Mouse (Mus musculus): ENCODE results near the gene Gucy2e. TPM values are rescaled to one million over a fixed set of nuclear protein-coding genes. Genes with fewer than 3 reads are reported as not detected.
A peak's percentile ranks its signal among the peaks of the same experiment; 100 is the strongest.

Gucy2e gene
- polyA plus RNA-seq, 1 experiment from 2014 or later, result 0.04 TPM

DNA sequence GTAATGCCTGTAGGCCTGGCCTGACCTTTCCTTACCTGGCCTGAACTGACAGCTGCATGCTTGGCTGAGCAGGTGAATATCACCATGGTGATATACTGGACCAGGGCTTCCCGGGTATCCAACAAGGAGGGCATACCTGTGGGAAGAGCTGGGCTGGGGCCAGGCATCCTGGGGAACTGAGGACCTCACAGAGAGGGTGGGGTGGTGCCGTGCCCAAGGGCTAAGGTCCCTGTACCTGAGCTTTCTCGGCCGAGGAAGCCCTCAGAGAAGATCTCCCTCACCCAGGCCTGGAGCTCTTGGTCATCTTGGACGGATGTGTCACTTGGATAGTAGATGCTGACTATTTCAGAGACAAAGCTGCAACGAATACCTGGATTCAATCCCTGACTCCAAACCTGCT, 50.9 kb downstream of the Gucy2e start:
- DNase-seq (ENCODE audit: low spot score) (no peak), ATAC-seq (ENCODE audit: low FRiP score, low TSS enrichment) (no peak)
- Histone ChIP-seq H3K4me1 (replicated peaks; ENCODE audit: control insufficient read depth, insufficient read depth) (no peaks in the 10 kb centered on the region), H3K9me3 (ENCODE audit: control insufficient read depth, low read length) (no peaks in the 10 kb centered on the region), H3K9ac (ENCODE audit: low read length) (no peak overlapping the region), H3K27me3 (ENCODE audit: control insufficient read depth, insufficient read depth, low read length) (no peaks in the 10 kb centered on the region), H3K27ac (replicated peaks) (no peak overlapping the region), H3K4me2 (replicated peaks; ENCODE audit: low read depth) (no peak overlapping the region), H3K4me3 (ENCODE audit: low read depth, low read length) (no peak overlapping the region), H3K36me3 (ENCODE audit: control insufficient read depth, insufficient read depth, low read length) (no peaks in the 10 kb centered on the region)
- TF ChIP-seq CTCF (IDR thresholded peaks at IDR 0.05; ENCODE audit: low read depth) (no peak), EP300 (optimal IDR thresholded peaks at IDR 0.05) (no peak)
- 83% methylated on average over 6 of the region's 6 CpGs for WGBS

DNA sequence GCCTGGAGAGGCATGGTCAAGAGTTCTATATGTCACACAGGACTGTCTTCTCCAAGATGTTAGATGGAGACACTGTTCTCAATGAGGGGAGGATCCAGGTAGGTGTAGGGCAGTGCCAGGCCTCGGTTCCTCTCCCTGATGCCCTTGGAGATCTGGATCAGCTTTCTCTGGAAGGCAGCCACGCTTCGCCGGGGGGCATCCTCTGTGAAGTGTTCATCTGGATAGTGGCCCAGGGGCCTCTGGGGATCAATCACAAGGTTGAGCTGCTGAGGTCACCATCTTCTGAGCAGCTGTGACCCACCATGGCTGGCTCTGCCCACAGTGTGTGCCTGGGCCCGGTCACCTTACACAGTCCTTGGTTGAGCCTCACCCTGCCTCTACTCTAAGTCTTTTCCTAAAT, 51.8 kb downstream of the Gucy2e start:
- TF ChIP-seq EP300 (optimal IDR thresholded peaks at IDR 0.05) (no peak), CTCF (IDR thresholded peaks at IDR 0.05; ENCODE audit: low read depth) (no peak)
- 89% methylated on average over 5 of the region's 5 CpGs for WGBS
- H3K4me2 ChIP-seq (replicated peaks; ENCODE audit: low read depth), result no peak overlapping the region
- ATAC-seq (ENCODE audit: low FRiP score, low TSS enrichment) (no peak), DNase-seq (ENCODE audit: low spot score) (no peak)
- no peaks in the 10 kb centered on the region for H3K27me3 ChIP-seq (ENCODE audit: control insufficient read depth, insufficient read depth, low read length)
- no peak overlapping the region for H3K27ac ChIP-seq (replicated peaks)
- H3K36me3 ChIP-seq (ENCODE audit: control insufficient read depth, insufficient read depth, low read length), result no peaks in the 10 kb centered on the region
- no peaks in the 10 kb centered on the region for H3K4me1 ChIP-seq (replicated peaks; ENCODE audit: control insufficient read depth, insufficient read depth)
- no peaks in the 10 kb centered on the region for H3K9me3 ChIP-seq (ENCODE audit: control insufficient read depth, low read length)
- no peak overlapping the region for H3K4me3 ChIP-seq (ENCODE audit: low read depth, low read length)
- H3K9ac ChIP-seq (ENCODE audit: low read length), result no peak overlapping the region

DNA sequence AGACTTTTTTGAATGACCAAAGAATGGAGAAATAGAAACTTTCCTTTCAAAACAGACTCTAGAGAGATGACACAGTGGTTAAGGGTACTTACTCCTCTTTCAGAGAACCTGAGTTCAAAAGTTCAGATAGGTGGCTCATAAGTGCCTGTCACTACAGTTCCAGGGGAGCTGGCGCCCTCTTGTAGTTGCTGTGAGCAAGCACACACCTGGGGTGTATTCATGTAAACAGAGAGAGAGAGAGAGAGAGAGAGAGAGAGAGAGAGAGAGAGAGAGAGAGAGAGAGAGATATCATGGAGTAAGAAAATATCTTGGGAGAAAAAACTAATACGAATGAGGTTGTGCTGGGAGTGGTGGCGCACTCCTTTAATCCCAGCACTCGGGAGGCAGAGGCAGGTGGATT, 56.7 kb downstream of the Gucy2e start:
- Histone ChIP-seq H3K4me1 (replicated peaks; ENCODE audit: control insufficient read depth, insufficient read depth) (no peaks in the 10 kb centered on the region), H3K27ac (replicated peaks) (no peak overlapping the region), H3K4me2 (replicated peaks; ENCODE audit: low read depth) (no peak overlapping the region), H3K27me3 (ENCODE audit: control insufficient read depth, insufficient read depth, low read length) (no peaks in the 10 kb centered on the region), H3K4me3 (ENCODE audit: low read depth, low read length) (no peak overlapping the region), H3K9ac (ENCODE audit: low read length) (no peak overlapping the region), H3K9me3 (ENCODE audit: control insufficient read depth, low read length) (no peaks in the 10 kb centered on the region), H3K36me3 (ENCODE audit: control insufficient read depth, insufficient read depth, low read length) (no peaks in the 10 kb centered on the region)
- ATAC-seq (ENCODE audit: low FRiP score, low TSS enrichment), result no peak
- WGBS, result 79% methylated on average over 4 of the region's 4 CpGs
- TF ChIP-seq EP300 (optimal IDR thresholded peaks at IDR 0.05) (no peak), CTCF (IDR thresholded peaks at IDR 0.05; ENCODE audit: low read depth) (peak; percentile 37; the same call in 1 of the 2 replicates)
- no peak for DNase-seq (ENCODE audit: low spot score)

DNA sequence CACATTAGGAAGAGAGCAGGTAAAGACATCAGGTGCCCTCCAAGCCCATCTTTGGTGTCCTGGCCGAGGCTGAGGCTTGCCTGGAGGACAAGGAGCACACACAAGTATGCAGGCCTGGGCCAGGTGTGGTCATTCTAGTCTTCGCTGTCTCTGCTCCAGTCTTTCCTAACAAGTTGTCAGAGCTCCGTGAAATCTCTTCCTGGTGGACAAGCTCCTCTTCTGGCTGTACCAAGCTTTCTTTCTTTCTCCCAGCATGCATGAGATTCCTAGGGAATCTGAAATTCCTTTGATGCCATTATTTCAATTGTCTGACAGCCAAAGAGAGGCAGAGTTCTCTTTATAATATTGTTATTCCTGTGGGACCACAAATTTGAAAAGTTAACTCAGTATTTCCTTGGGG, 57.3 kb downstream of the Gucy2e start:
- no peak for ATAC-seq (ENCODE audit: low FRiP score, low TSS enrichment)
- TF ChIP-seq CTCF (IDR thresholded peaks at IDR 0.05; ENCODE audit: low read depth) (no peak), EP300 (optimal IDR thresholded peaks at IDR 0.05) (no peak)

DNA sequence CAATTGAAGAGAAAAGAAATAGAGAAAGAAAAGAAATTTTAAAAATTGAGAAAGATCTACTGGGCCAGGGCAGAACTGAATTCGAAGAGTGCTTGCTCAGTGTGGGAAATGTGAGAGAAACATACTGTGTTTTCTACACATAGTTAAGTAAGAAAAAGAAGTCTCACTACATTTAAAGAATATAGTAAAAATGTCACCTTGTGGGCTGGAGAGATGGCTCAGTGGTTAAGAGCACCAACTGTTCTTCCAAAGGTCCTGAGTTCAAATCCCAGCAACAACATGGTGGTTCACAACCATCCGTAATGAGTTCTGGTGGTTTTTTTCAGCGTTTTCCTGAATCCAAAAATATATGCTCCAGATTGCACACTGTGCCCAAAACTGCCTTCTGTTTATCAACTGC, 58.3 kb downstream of the Gucy2e start:
- ATAC-seq (ENCODE audit: low FRiP score, low TSS enrichment), result no peak
- no peak overlapping the region for H3K4me2 ChIP-seq (replicated peaks; ENCODE audit: low read depth)
- 81% methylated on average over 3 of the region's 3 CpGs for WGBS
- H3K4me1 ChIP-seq (replicated peaks; ENCODE audit: control insufficient read depth, insufficient read depth), result no peaks in the 10 kb centered on the region
- H3K4me3 ChIP-seq (ENCODE audit: low read depth, low read length), result no peak overlapping the region
- no peak overlapping the region for H3K27ac ChIP-seq (replicated peaks)
- no peaks in the 10 kb centered on the region for H3K36me3 ChIP-seq (ENCODE audit: control insufficient read depth, insufficient read depth, low read length)
- no peak overlapping the region for H3K9ac ChIP-seq (ENCODE audit: low read length)
- no peak for DNase-seq (ENCODE audit: low spot score)
- no peaks in the 10 kb centered on the region for H3K9me3 ChIP-seq (ENCODE audit: control insufficient read depth, low read length)
- TF ChIP-seq EP300 (optimal IDR thresholded peaks at IDR 0.05), result no peak
- no peak for TF ChIP-seq CTCF (IDR thresholded peaks at IDR 0.05; ENCODE audit: low read depth)
- H3K27me3 ChIP-seq (ENCODE audit: control insufficient read depth, insufficient read depth, low read length), result no peaks in the 10 kb centered on the region

More for the DNA sequence above, 57.3 kb downstream of the Gucy2e start:
- Histone ChIP-seq H3K9ac (ENCODE audit: low read length) (no peak overlapping the region), H3K36me3 (ENCODE audit: control insufficient read depth, insufficient read depth, low read length) (no peaks in the 10 kb centered on the region), H3K9me3 (ENCODE audit: control insufficient read depth, low read length) (no peaks in the 10 kb centered on the region), H3K27ac (replicated peaks) (no peak overlapping the region), H3K27me3 (ENCODE audit: control insufficient read depth, insufficient read depth, low read length) (no peaks in the 10 kb centered on the region), H3K4me3 (ENCODE audit: low read depth, low read length) (no peak overlapping the region), H3K4me2 (replicated peaks; ENCODE audit: low read depth) (no peak overlapping the region), H3K4me1 (replicated peaks; ENCODE audit: control insufficient read depth, insufficient read depth) (no peaks in the 10 kb centered on the region)
- 43% methylated on average over 3 of the region's 3 CpGs for WGBS
- no peak for DNase-seq (ENCODE audit: low spot score)

DNA sequence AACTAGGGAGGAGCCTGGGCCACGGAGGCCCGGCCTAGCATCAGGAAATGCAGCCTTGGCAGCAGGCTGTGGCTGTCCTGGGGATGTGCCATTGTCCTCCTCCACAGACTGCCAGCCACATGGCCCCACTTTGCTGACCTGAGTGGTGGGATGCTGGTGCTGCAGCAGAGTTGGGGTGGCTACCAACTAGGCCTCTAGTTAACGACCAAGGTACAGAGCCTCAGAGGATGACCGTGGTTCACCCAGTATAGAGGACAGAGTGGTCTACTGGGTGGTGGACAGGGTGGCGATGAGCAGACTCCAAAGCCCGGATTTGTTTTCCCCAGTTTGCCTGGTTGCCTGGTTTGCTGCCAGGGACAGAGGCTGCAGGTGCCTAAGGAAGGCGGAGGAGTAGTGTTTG, 62.1 kb downstream of the Gucy2e start:
- TF ChIP-seq CTCF (IDR thresholded peaks at IDR 0.05; ENCODE audit: low read depth) (no peak), EP300 (optimal IDR thresholded peaks at IDR 0.05) (no peak)

More for the DNA sequence above, 62.1 kb downstream of the Gucy2e start:
- no peaks in the 10 kb centered on the region for H3K9me3 ChIP-seq (ENCODE audit: control insufficient read depth, low read length)
- H3K4me3 ChIP-seq (ENCODE audit: low read depth, low read length), result no peak overlapping the region
- no peaks in the 10 kb centered on the region for H3K4me1 ChIP-seq (replicated peaks; ENCODE audit: control insufficient read depth, insufficient read depth)
- H3K27ac ChIP-seq (replicated peaks), result no peak overlapping the region
- no peaks in the 10 kb centered on the region for H3K36me3 ChIP-seq (ENCODE audit: control insufficient read depth, insufficient read depth, low read length)
- no peaks in the 10 kb centered on the region for H3K27me3 ChIP-seq (ENCODE audit: control insufficient read depth, insufficient read depth, low read length)
- no peak for DNase-seq (ENCODE audit: low spot score)
- WGBS, result 74% methylated on average over 7 of the region's 7 CpGs
- no peak overlapping the region for H3K4me2 ChIP-seq (replicated peaks; ENCODE audit: low read depth)
- ATAC-seq (ENCODE audit: low FRiP score, low TSS enrichment), result no peak
- no peak overlapping the region for H3K9ac ChIP-seq (ENCODE audit: low read length)

All from stomach, postnatal 0 days (tissue).